Comparison of ENCODE assay signal across 14 mouse cellular contexts in genomic region chr9:67209451-67209850, GRCm38 (mm10).
"Had no signal": no experiment of that assay in that cellular context is flagged by ENCODE, and none has a peak within 500 bp of the region (broad histone marks: within the 10 kb centered on the region; RNA-seq: fewer than 3 reads in every experiment).

No protein-coding gene starts in this region.

- H3K27me3 ChIP-seq: liver, embryonic 15.5 days; neural tube, embryonic 15.5 days; stomach, embryonic 15.5 days had no signal

- DNase-seq: kidney, postnatal 25 days; lung, adult 2 months; lung, postnatal 4 days; midbrain, embryonic 14.5 days; right cerebral cortex, postnatal 4 days; spleen, adult 18-20 months; thymus, postnatal 36 days had no signal

- H3K36me3 ChIP-seq: limb, embryonic 10.5 days; liver, embryonic 15.5 days; midbrain, embryonic 10.5 days; neural tube, embryonic 15.5 days; stomach, embryonic 15.5 days had no signal

- H3K27ac ChIP-seq: left cerebral cortex, adult 2 months; liver, embryonic 15.5 days; neural tube, embryonic 15.5 days; stomach, embryonic 15.5 days had no signal

- H3K4me3 ChIP-seq: left cerebral cortex, adult 2 months; limb, embryonic 10.5 days; liver, embryonic 15.5 days; midbrain, embryonic 10.5 days; myocyte; neural tube, embryonic 15.5 days; stomach, embryonic 15.5 days had no signal

- H3K4me1 ChIP-seq: liver, embryonic 15.5 days; neural tube, embryonic 15.5 days had no signal

- H3K9me3 ChIP-seq: limb, embryonic 10.5 days; liver, embryonic 15.5 days; midbrain, embryonic 10.5 days; neural tube, embryonic 15.5 days; stomach, embryonic 15.5 days had no signal

- H3K9ac ChIP-seq: liver, embryonic 15.5 days; neural tube, embryonic 15.5 days; stomach, embryonic 15.5 days had no signal
